Mouse (Mus musculus) layer of hippocampus, postnatal 14 days (tissue): ENCODE measurements around the gene Guf1. TPM values are rescaled to one million over a fixed set of nuclear protein-coding genes. Genes with fewer than 3 reads are reported as not detected.
A peak's percentile ranks its signal among the peaks of the same experiment; 100 is the strongest.

ENCODE experiments used
- DNase-seq, 2 experiments: peaks; one replicate each; pipeline ENCODE4 v3.0.0; 2021 to 2022; ENCODE audit warnings: low spot score in 2 of 2, mixed read lengths in 1 of 2
- long read RNA-seq, 2 experiments: library from polyadenylated mRNA; stranded (forward); transcript quantifications; one replicate each; pipeline ENCODE4 v2.0.0; 2021
- total RNA-seq, 2 experiments: library from RNA; stranded (reverse); gene quantifications; 2 replicates each; pipeline ENCODE4 v1.2.3; 2021

Gene Guf1
- 10 to 100 TPM; 27.4 to 34.8 TPM for total RNA-seq
- long read RNA-seq, experiment 1, transcript Guf1-202 (17 exons, 3,433 nt) = major isoform, 18 of 47 reads
- long read RNA-seq, experiment 1, transcript Guf1-205 (11 exons, 1,752 nt) = minor isoform, 5 of 47 reads
- long read RNA-seq, experiment 1, partial matches to known transcripts = 2 of 47 reads
- long read RNA-seq, experiment 1, other reads (novel, unspliced or antisense) = 21 of 47 reads
- long read RNA-seq, experiment 2, full-length matches to known transcripts = 21 of 29 reads
- long read RNA-seq, experiment 2, partial matches to known transcripts = 0 of 29 reads
- long read RNA-seq, experiment 2, other reads (novel, unspliced or antisense) = 8 of 29 reads

DNA sequence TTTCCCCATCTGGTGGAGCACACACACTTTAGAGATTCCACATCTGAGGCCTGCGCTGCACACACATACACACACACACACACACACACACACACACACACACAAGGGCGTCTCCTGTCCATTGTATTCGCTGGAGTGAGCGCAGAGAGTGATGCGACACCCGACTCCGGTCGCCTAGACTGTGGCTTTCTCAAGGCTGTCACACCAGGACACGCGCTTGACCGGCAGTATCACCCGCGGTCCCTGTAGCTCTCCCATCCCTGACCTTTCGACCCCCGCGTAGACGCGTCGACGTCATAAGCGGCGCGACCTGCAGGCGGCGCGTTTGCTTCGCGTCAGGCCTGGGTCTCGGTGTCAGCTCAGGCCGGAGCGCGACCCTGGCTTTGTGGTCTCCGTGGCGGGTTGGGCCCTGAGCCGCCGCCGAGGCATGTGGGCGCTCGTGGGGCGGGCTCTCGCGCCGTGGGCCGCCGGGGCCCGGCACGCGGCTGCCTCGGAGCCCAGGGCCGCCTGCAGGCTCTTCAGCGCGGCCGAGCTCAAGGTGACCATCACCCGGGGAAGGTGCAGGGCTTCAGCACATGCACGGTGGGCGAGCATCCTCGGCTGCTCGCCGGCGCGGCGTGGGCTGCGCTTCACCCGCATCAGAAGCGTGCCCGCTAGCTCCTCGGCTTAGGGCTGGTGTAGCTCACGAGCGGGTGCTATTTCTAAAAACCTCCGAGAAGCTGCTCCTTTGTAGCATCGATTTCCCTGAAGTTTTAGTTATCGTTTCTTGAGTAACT lies at the start of gene Guf1:
TSS of gene Guf1 (plus strand) at position 296 of the 776 bp plus-strand sequence.
- peak; percentile 95 to 97 for DNase-seq

GRCm38 (mm10) chr5:69507045-69507444 lies 49.7 kb upstream of the Guf1 start:
- no peak for DNase-seq

- DNase-seq = no peak
These were observed 45.1 kb upstream of the Guf1 start for GRCm38 (mm10) chr5:69511631-69512030.

GRCm38 (mm10) chr5:69512203-69512602 lies 44.5 kb upstream of the Guf1 start:
- no peak for DNase-seq

DNA sequence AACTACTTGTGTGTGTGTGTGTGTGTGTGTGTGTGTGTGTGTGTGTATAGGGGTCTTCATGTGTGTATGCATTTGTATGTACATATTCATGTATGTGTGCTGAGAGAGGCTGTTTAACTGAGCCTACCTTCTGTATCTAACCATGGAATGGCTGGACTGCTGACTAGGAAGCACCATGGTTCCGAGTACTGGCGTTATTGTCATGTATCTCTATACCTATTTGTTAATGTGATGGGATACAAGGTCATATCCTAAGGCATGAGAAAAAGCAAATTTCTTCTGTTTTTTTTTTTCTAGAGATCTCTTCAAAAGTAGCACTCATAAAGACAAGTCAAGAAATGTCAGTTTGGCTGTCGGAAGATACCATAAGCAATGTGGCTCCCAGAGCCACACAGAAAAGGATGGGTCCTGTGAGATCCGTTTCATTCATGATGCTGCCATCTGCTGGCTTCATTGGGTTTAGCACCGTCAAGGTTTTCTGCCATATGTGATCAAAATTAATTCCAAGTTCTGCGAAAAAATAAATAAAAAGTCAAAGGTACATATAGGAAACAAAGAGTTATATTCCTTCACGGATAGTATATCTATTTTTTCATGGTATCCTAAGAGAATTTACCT lies 36.0 kb upstream of the Guf1 start:
- DNase-seq = peak; percentile 53 to 63

GRCm38 (mm10) chr5:69522064-69522463 lies 34.7 kb upstream of the Guf1 start:
- no peak for DNase-seq

DNA sequence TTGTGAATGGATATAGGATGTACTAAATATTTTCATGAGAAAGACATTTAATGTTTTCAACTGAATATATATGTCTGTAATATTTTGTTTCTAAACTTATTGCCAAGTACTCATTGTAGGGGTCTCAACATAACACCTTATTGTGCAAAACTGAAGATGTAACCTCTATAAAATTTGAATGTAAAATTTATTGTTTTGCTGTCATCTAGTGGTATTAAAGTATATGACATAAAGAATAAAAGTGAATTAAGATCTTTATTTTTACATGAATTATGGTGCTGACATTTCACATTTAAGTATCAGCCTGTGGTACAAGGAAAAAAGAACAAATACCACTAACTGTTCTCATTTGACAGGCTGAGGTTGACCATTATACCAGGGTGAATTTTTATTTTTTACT lies 32.8 kb upstream of the Guf1 start:
- DNase-seq = no peak

DNA sequence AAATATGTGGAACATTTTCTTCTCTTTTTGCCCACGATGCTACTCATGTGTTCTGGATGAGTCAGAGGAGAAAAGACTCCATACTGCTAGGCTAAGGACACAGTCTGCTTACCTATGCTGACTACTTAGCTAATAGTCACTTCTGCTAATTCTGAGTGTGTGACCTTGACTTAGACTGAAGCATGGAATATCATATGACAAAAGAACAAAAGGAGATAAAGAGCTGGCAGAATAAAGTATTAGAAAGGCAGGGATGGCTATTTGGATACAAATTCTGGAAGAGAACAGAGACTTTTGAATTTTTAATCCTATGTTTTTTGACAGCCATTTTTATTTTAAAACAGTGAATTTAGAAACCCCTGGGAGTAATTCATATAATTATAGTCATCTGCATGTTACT lies 15.0 kb upstream of the Guf1 start:
- no peak for DNase-seq

DNA sequence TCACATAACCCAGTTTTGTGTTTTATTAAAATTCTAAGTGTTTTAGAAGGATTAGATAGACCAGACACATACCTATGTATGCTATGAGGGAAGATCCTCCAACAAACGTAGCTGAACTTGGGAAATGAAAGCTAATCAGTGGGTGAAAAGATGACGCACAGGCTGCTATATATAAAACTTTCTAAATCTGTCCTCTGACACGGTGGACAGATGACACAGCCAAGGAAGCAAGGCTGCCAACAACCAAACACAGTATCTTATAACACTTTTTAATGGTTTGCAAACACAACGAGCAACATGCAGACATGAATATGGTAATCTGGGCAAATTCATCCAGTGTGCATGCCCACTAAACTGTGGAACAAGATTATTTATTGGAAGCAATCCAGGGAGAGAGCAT lies 14.2 kb upstream of the Guf1 start, which contains the start of gene Yipf7:
TSS of gene Yipf7 (minus strand) at position 160 of the 400 bp plus-strand sequence.
- DNase-seq = no peak

- DNase-seq = peak in 1 of 2 experiments; percentile 6
These were observed 747 bp downstream of the Guf1 start for GRCm38 (mm10) chr5:69557404-69557935.

- peak; percentile 85 to 92 for DNase-seq
These were observed 35.1 kb downstream of the Guf1 start, which contains the start of gene Gnpda2 for GRCm38 (mm10) chr5:69591640-69592461. TSS of gene Gnpda2 (minus strand) at chr5:69592340.

DNA sequence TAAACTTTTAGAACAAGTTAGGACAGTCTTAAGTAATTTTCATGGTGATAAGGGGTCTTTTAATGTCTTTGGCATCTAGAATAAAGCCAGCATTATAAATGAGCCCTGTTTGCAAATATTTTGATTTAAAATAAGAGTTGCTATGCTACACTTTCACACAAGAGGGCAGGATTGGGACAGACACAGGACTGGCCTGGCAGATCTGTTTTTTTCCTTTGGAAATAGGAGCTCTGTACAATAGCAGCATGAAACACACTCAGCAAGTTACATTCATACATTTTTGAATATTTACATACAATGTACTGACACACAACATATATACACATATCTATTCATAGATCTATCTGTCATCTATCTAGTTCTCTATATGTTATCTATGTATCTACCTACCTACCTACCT lies 44.3 kb downstream of the Guf1 start:
- DNase-seq = peak in 1 of 2 experiments; percentile 29

DNA sequence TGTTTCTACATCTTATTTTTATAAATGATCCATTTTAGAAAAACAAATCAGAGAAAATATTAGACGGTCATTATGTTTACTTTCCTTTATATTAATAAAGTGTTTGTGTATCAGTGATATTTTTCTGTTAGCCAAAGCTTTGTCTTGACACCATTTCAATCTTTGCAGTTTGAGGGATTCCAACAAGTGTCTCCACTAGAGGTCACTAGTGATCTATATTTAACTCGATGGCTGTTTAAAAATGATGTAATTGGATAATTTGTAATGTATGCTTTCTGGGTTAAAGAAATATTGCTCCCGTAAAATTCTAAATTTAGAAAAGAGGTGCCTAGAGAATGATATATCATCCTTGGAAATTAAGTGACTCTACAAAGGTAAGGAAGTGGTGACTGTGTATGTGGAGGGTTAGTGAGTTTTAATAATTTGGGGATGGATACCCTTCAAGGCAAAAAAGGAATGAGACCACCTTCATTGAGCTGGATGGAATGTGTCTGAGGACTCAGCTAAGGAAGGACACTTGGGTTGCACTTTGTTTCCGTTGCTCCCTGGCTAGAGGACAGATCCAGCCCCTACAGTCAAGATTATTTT lies 56.6 kb downstream of the Guf1 start:
- peak in 1 of 2 experiments; percentile 60 for DNase-seq

- DNase-seq = no peak
These were observed 64.2 kb downstream of the Guf1 start for GRCm38 (mm10) chr5:69620899-69621298.

Other genes with a start within 250 kb of the Guf1 start
- gene Kctd8, start 215.2 kb upstream of the Guf1 start, total RNA-seq = 1 to 10 TPM; 5.3 to 6.5 TPM
- gene Yipf7, start 14.3 kb upstream of the Guf1 start, total RNA-seq = not detected
- gene Gnpda2, start 35.4 kb downstream of the Guf1 start, total RNA-seq = 10 to 100 TPM; 15.0 to 15.1 TPM